8 mouse cellular contexts compared by ENCODE assay signal in genomic region chr5:142820276-142821265, GRCm38 (mm10). TPM values are rescaled to one million over a fixed set of nuclear protein-coding genes. Genes with fewer than 3 reads are reported as not detected.
DNase-seq lines count a peak whose midpoint lies in the region; ATAC-seq and TF ChIP-seq lines count a peak whose summit lies in the region.

No protein-coding gene starts in this region.

- H3K79me2 ChIP-seq in liver, adult 2 months (ENCODE audit: control insufficient read depth, insufficient read depth, low read length): no peaks in the 10 kb centered on the region

- peak; percentile 69; the same call in 1 of the 2 replicates for TF ChIP-seq POLR2A in liver, adult 2 months (IDR thresholded peaks at IDR 0.05; ENCODE audit: extremely low read depth, insufficient read depth, low read length)

- H3K4me3 ChIP-seq in embryonic facial prominence, embryonic 11.5 days (ENCODE audit: low read depth, low read length): peak overlapping the region; percentile 98
- H3K4me3 ChIP-seq in heart, embryonic 10.5 days: peak overlapping the region; percentile 99
- H3K4me3 ChIP-seq in kidney, embryonic 14.5 days (ENCODE audit: low read length): peak overlapping the region; percentile 96
- peak overlapping the region; percentile 76 for H3K4me3 ChIP-seq in liver, adult 2 months (ENCODE audit: insufficient read depth, low read depth, low read length)

- TF ChIP-seq CTCF in liver, adult 2 months (IDR thresholded peaks at IDR 0.05; ENCODE audit: low read depth, low read length): no peak

- H3K9ac ChIP-seq in embryonic facial prominence, embryonic 11.5 days (replicated peaks; ENCODE audit: low read length): peak overlapping the region; percentile 97
- peak overlapping the region; percentile 87 for H3K9ac ChIP-seq in kidney, embryonic 14.5 days (ENCODE audit: low read depth, low read length)
- peak overlapping the region; percentile 83 for H3K9ac ChIP-seq in liver, adult 2 months (ENCODE audit: low read depth, low read length)

- H3K36me3 ChIP-seq in embryonic facial prominence, embryonic 11.5 days (replicated peaks; ENCODE audit: control insufficient read depth, insufficient read depth, low read depth, low read length): no peaks in the 10 kb centered on the region
- no peaks in the 10 kb centered on the region for H3K36me3 ChIP-seq in heart, embryonic 10.5 days
- H3K36me3 ChIP-seq in kidney, embryonic 14.5 days (ENCODE audit: control insufficient read depth, insufficient read depth, low read length): no peaks in the 10 kb centered on the region
- H3K36me3 ChIP-seq in liver, adult 2 months (ENCODE audit: control insufficient read depth, insufficient read depth, low read length): no peaks in the 10 kb centered on the region

- H3K27me3 ChIP-seq in embryonic facial prominence, embryonic 11.5 days (ENCODE audit: control insufficient read depth, insufficient read depth, low read length): no peaks in the 10 kb centered on the region
- H3K27me3 ChIP-seq in heart, embryonic 10.5 days (ENCODE audit: insufficient read depth, poor library complexity, severe bottlenecking): no peaks in the 10 kb centered on the region
- no peaks in the 10 kb centered on the region for H3K27me3 ChIP-seq in kidney, embryonic 14.5 days (ENCODE audit: control insufficient read depth, insufficient read depth, low read length)
- H3K27me3 ChIP-seq in liver, adult 2 months (ENCODE audit: control insufficient read depth, insufficient read depth, low read length): no peaks in the 10 kb centered on the region

- ATAC-seq in embryonic facial prominence, embryonic 11.5 days (replicated peaks; ENCODE audit: insufficient number of reproducible peaks, low FRiP score, low TSS enrichment, low read depth): no peak
- ATAC-seq in kidney, embryonic 14.5 days (ENCODE audit: low FRiP score, low TSS enrichment): no peak

- peak; percentile 14 to 41 for DNase-seq in spleen, adult 18-20 months
- DNase-seq in spleen, adult 12 weeks (ENCODE audit: low spot score): no peak
- DNase-seq in embryonic facial prominence, embryonic 11.5 days (ENCODE audit: low spot score): peak; percentile 75
- peak; percentile 84 for DNase-seq in heart, embryonic 10.5 days (ENCODE audit: low spot score)
- DNase-seq in liver, adult 2 months (ENCODE audit: extremely low read depth, low read depth, low spot score): peak; percentile 84
- peak; percentile 79 for DNase-seq in neural tube, embryonic 10.5 days (ENCODE audit: extremely low spot score, low spot score)
- DNase-seq in urinary bladder, adult 2 months (ENCODE audit: low spot score): peak; percentile 74

- H3K9me3 ChIP-seq in embryonic facial prominence, embryonic 11.5 days (replicated peaks; ENCODE audit: control insufficient read depth, low read length): no peaks in the 10 kb centered on the region
- H3K9me3 ChIP-seq in heart, embryonic 10.5 days: no peaks in the 10 kb centered on the region
- no peaks in the 10 kb centered on the region for H3K9me3 ChIP-seq in kidney, embryonic 14.5 days (ENCODE audit: control insufficient read depth, low read length)

- under 1% methylated on average over 53 of the region's 53 CpGs for WGBS in embryonic facial prominence, embryonic 11.5 days
- under 1% methylated on average over 53 of the region's 53 CpGs for WGBS in heart, embryonic 10.5 days
- under 1% methylated on average over 53 of the region's 53 CpGs for WGBS in kidney, embryonic 14.5 days
- under 1% methylated on average over 53 of the region's 53 CpGs for WGBS in liver, adult 2 months

- peaks cover 10% of the 10 kb centered on the region for H3K4me1 ChIP-seq in embryonic facial prominence, embryonic 11.5 days (ENCODE audit: control insufficient read depth, insufficient read depth, low read length)
- H3K4me1 ChIP-seq in heart, embryonic 10.5 days: peaks cover 29% of the 10 kb centered on the region
- peaks cover 25% of the 10 kb centered on the region for H3K4me1 ChIP-seq in kidney, embryonic 14.5 days (ENCODE audit: control insufficient read depth, insufficient read depth, low read length)
- H3K4me1 ChIP-seq in liver, adult 2 months (ENCODE audit: control insufficient read depth, insufficient read depth, low read length): peaks cover 6% of the 10 kb centered on the region

- peak overlapping the region; percentile 86 for H3K4me2 ChIP-seq in embryonic facial prominence, embryonic 11.5 days (ENCODE audit: low read depth, low read length)
- peak overlapping the region; percentile 64 for H3K4me2 ChIP-seq in kidney, embryonic 14.5 days (replicated peaks; ENCODE audit: low read depth, low read length)

- peak overlapping the region; percentile 100 for H3K27ac ChIP-seq in embryonic facial prominence, embryonic 11.5 days (replicated peaks; ENCODE audit: low read depth, low read length)
- H3K27ac ChIP-seq in heart, embryonic 10.5 days: peak overlapping the region; percentile 100
- H3K27ac ChIP-seq in kidney, embryonic 14.5 days (ENCODE audit: low read depth, low read length): peak overlapping the region; percentile 100
- H3K27ac ChIP-seq in liver, adult 2 months (replicated peaks; ENCODE audit: insufficient read depth, low read depth, low read length): peak overlapping the region; percentile 93

RNA-seq across cellular contexts. Expression of gene Tnrc18, which starts 3.1 kb away (rescaled TPM):
- polyA plus RNA-seq in embryonic facial prominence, embryonic 11.5 days (2014; fragmentation: Nextera tagmentation; extraction: Ambion mirVana): 26.4 and 31.0 TPM in 2 replicates
- 22.2 and 24.8 TPM in 2 replicates for polyA plus RNA-seq in heart, embryonic 10.5 days (2016; fragmentation: Nextera tagmentation; extraction: Ambion mirVana)
- 32.7 and 41.1 TPM in 2 replicates for polyA plus RNA-seq in kidney, embryonic 14.5 days (2014; fragmentation: Nextera tagmentation; extraction: Ambion mirVana)
- total RNA-seq in liver, adult 2 months (2014; rRNA removed): 4.0 and 9.0 TPM in 2 replicates
- 14.5 and 17.8 TPM in 2 replicates for polyA plus RNA-seq in liver, adult 2 months (2012; rRNA removed)
- polyA plus RNA-seq in urinary bladder, adult 2 months (2012; rRNA removed): 21.4 and 49.1 TPM in 2 replicates
